Mouse (Mus musculus) stomach, embryonic 16.5 days (tissue): ENCODE data around the gene Ankrd44. TPM values are rescaled to one million over a fixed set of nuclear protein-coding genes. Genes with fewer than 3 reads are reported as not detected.
A peak's percentile ranks its signal among the peaks of the same experiment; 100 is the strongest.

Experiments
- ATAC-seq: fragments of 200-750 bp; cut with Nextera tagmentation; 2 replicates; pipeline ENCODE4 v1.8.0; 2017; ENCODE audit warnings: moderate number of reproducible peaks, moderate TSS enrichment; ENCODE audit not compliant: insufficient read depth, low FRiP score
- H3K27ac ChIP-seq: fragments of 300-500 bp; sonication (generic); 2 replicates; pipeline ENCODE4 v1.5.1; 2014; ENCODE audit warnings: low read length
- H3K27me3 ChIP-seq: fragments of 300-500 bp; sonication (generic); 2 replicates; pipeline ENCODE4 v1.6.1; 2014; ENCODE audit warnings: low read length, control low read depth, mixed read lengths; ENCODE audit not compliant: control insufficient read depth, insufficient read depth
- H3K36me3 ChIP-seq: fragments of 300-500 bp; sonication (generic); 2 replicates; pipeline ENCODE4 v1.6.1; 2014; ENCODE audit warnings: low read length; ENCODE audit not compliant: control insufficient read depth, insufficient read depth
- H3K4me1 ChIP-seq: fragments of 300-500 bp; sonication (generic); 2 replicates; pipeline ENCODE4 v1.6.1; 2014; ENCODE audit warnings: low read length, control low read depth, mixed read lengths; ENCODE audit not compliant: control insufficient read depth, insufficient read depth
- H3K4me2 ChIP-seq: fragments of 300-500 bp; sonication (generic); 2 replicates; pipeline ENCODE4 v1.6.1; 2014; ENCODE audit warnings: low read depth, low read length, mixed read lengths
- H3K4me3 ChIP-seq: fragments of 300-500 bp; sonication (generic); replicated peaks from 2 replicates; pipeline ENCODE4 v1.5.1; 2014; ENCODE audit warnings: mild to moderate bottlenecking, low read length
- H3K9ac ChIP-seq: fragments of 300-500 bp; sonication (generic); 2 replicates; pipeline ENCODE4 v1.6.1; 2014; ENCODE audit warnings: low read length
- H3K9me3 ChIP-seq: fragments of 300-500 bp; sonication (generic); replicated peaks from 2 replicates; pipeline ENCODE4 v1.6.1; 2016; ENCODE audit warnings: low read length, control low read depth; ENCODE audit not compliant: control insufficient read depth
- WGBS: fragments of 180-500 bp; shearing (Covaris S2); extraction: QIAGEN DNeasy Blood & Tissue Kit; methylation state at CpG from one replicate; pipeline ENCODE4 v1.1.7; 2014; 5-methylcytosine and 5-hydroxymethylcytosine counted together
- polyA plus RNA-seq: library from polyadenylated mRNA; unstranded; fragments of >200 nt; fragmentation: Nextera tagmentation; extraction: Ambion mirVana; gene quantifications from 2 replicates; pipeline ENCODE4 v1.2.1, GENCODE M21; 2015

Ankrd44 gene
- polyA plus RNA-seq, 1 experiment from 2014 or later = 14.5 TPM

- 73% methylated on average over 5 of the region's 5 CpGs for WGBS
- no peaks in the 10 kb centered on the region for H3K4me1 ChIP-seq
Observed at GRCm38 (mm10) chr1:54740936-54741335, 185.3 kb downstream of the Ankrd44 start.

GRCm38 (mm10) chr1:54737472-54737871, 188.7 kb downstream of the Ankrd44 start:
- Histone ChIP-seq H3K4me2 (no peak overlapping the region), H3K9me3 (no peaks in the 10 kb centered on the region), H3K27me3 (no peaks in the 10 kb centered on the region), H3K4me3 (no peak overlapping the region), H3K9ac (no peak overlapping the region), H3K27ac (no peak overlapping the region), H3K4me1 (no peaks in the 10 kb centered on the region), H3K36me3 (no peaks in the 10 kb centered on the region)
- ATAC-seq = no peak
- 83% methylated on average over 3 of the region's 3 CpGs for WGBS

More at GRCm38 (mm10) chr1:54740936-54741335, 185.3 kb downstream of the Ankrd44 start:
- no peaks in the 10 kb centered on the region for H3K9me3 ChIP-seq
- H3K27ac ChIP-seq = no peak overlapping the region
- no peak overlapping the region for H3K4me3 ChIP-seq
- no peak for ATAC-seq
- H3K9ac ChIP-seq = no peak overlapping the region
- no peaks in the 10 kb centered on the region for H3K27me3 ChIP-seq
- no peaks in the 10 kb centered on the region for H3K36me3 ChIP-seq
- no peak overlapping the region for H3K4me2 ChIP-seq

GRCm38 (mm10) chr1:54734917-54735664, 191.1 kb downstream of the Ankrd44 start:
- Histone ChIP-seq H3K9ac (no peak overlapping the region), H3K4me3 (no peak overlapping the region), H3K36me3 (no peaks in the 10 kb centered on the region), H3K9me3 (no peaks in the 10 kb centered on the region), H3K4me2 (no peak overlapping the region), H3K27ac (no peak overlapping the region), H3K4me1 (no peaks in the 10 kb centered on the region), H3K27me3 (no peaks in the 10 kb centered on the region)
- no peak for ATAC-seq
- 77% methylated on average over 17 of the region's 17 CpGs for WGBS

GRCm38 (mm10) chr1:54729316-54729715, 196.9 kb downstream of the Ankrd44 start:
- ATAC-seq = no peak
- Histone ChIP-seq H3K9me3 (no peaks in the 10 kb centered on the region), H3K27ac (no peak overlapping the region), H3K27me3 (no peaks in the 10 kb centered on the region), H3K4me3 (no peak overlapping the region), H3K36me3 (no peaks in the 10 kb centered on the region), H3K4me1 (no peaks in the 10 kb centered on the region), H3K9ac (no peak overlapping the region), H3K4me2 (no peak overlapping the region)
- WGBS = 84% methylated on average over 5 of the region's 5 CpGs

- H3K27me3 ChIP-seq = no peaks in the 10 kb centered on the region
- H3K9me3 ChIP-seq = no peaks in the 10 kb centered on the region
- H3K36me3 ChIP-seq = no peaks in the 10 kb centered on the region
- no peak overlapping the region for H3K4me2 ChIP-seq
- 53% methylated on average over 2 of the region's 2 CpGs for WGBS
- no peaks in the 10 kb centered on the region for H3K4me1 ChIP-seq
- H3K9ac ChIP-seq = no peak overlapping the region
- no peak overlapping the region for H3K4me3 ChIP-seq
- H3K27ac ChIP-seq = no peak overlapping the region
- no peak for ATAC-seq
Observed at GRCm38 (mm10) chr1:54726555-54726954, 199.6 kb downstream of the Ankrd44 start.

GRCm38 (mm10) chr1:54716921-54717320, 209.3 kb downstream of the Ankrd44 start:
- Histone ChIP-seq H3K36me3 (no peaks in the 10 kb centered on the region), H3K4me3 (no peak overlapping the region), H3K9me3 (no peaks in the 10 kb centered on the region), H3K9ac (no peak overlapping the region), H3K27me3 (no peaks in the 10 kb centered on the region), H3K4me2 (no peak overlapping the region), H3K27ac (no peak overlapping the region), H3K4me1 (peaks cover 12% of the 10 kb centered on the region; the same call in 1 of the 2 replicates)
- no peak for ATAC-seq
- WGBS = 91% methylated on average over 6 of the region's 6 CpGs

GRCm38 (mm10) chr1:54715061-54715760, 211.0 kb downstream of the Ankrd44 start:
- Histone ChIP-seq H3K36me3 (no peaks in the 10 kb centered on the region), H3K27me3 (no peaks in the 10 kb centered on the region), H3K4me3 (no peak overlapping the region), H3K27ac (no peak overlapping the region), H3K9me3 (no peaks in the 10 kb centered on the region), H3K4me2 (no peak overlapping the region), H3K9ac (no peak overlapping the region), H3K4me1 (peaks cover 21% of the 10 kb centered on the region)
- 51% methylated on average over 8 of the region's 8 CpGs for WGBS
- ATAC-seq = no peak

- 42% methylated on average over 11 of the region's 11 CpGs for WGBS
- Histone ChIP-seq H3K27ac (no peak overlapping the region), H3K4me3 (no peak overlapping the region), H3K27me3 (no peaks in the 10 kb centered on the region), H3K9me3 (no peaks in the 10 kb centered on the region), H3K9ac (no peak overlapping the region), H3K4me1 (peaks cover 22% of the 10 kb centered on the region), H3K36me3 (no peaks in the 10 kb centered on the region), H3K4me2 (no peak overlapping the region)
- ATAC-seq = peak; percentile 88; the same call in 1 of the 2 replicates
Observed at GRCm38 (mm10) chr1:54713231-54714173, 212.7 kb downstream of the Ankrd44 start.
